Mouse (Mus musculus) megakaryocyte-erythroid progenitor cell, adult 5 weeks (primary cell): ENCODE results near the gene Apoa5. TPM values are rescaled to one million over a fixed set of nuclear protein-coding genes. Genes with fewer than 3 reads are reported as not detected.

Experiments
- polyA plus RNA-seq: library from polyadenylated mRNA; stranded (reverse); fragments of >175 nt; gene quantifications from 2 replicates; pipeline ENCODE4 v1.2.3, GENCODE M21; 2012

The Apoa5 gene
- polyA plus RNA-seq: not detected in 2 replicates

GRCm38 (mm10) chr9:46268343-46268873 is at the start of gene Apoa5:
Gene Apoa5 (plus strand): TSS chr9:46268633.

GRCm38 (mm10) chr9:46228491-46228890 is 39.9 kb upstream of the Apoa5 start, which contains the start of gene Apoa1:
Gene Apoa1 (plus strand): TSS chr9:46228580.

DNA sequence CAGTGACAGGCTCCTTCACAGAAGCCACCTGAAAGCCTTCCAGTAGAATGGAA is 33.0 kb upstream of the Apoa5 start, which contains the start of gene Apoc3:
TSS of gene Apoc3 (minus strand) at position 41 of the 53 bp plus-strand sequence.

DNA sequence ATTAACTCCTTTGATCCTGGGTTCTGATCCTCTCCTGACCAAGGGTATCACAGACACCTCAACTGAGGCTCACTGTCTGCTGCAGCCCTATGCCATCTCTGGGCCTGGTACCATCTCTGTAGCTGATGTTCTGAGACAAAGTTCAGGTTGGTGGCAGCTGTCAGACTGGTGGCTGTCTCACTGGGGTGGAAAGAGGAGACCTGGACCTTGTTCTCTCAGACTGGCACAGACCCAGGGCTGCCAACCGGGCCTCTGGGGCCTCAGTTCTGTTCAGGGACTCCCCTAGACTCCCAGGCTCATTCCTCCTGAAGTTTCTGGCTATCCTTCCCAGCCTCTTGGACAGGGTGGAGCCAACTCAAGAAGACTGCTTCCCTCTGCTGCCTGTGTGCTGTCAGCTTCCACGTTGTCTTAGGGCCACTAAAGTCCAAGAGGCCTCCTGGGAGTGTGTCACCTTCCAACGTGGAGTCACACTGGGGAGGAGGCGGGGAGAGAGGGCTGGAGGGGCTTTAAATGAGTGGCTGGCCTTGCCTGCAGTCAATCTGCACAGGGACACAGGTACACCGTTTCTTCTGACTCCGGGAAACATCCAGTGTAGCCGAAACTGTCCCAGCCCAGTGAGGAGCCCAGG is 27.8 kb upstream of the Apoa5 start, which contains the start of gene Apoa4:
TSS of gene Apoa4 (plus strand) at position 171 of the 628 bp plus-strand sequence.

GRCm38 (mm10) chr9:46272677-46273454 is 4.4 kb downstream of the Apoa5 start, which contains the start of gene Zpr1:
Gene Zpr1 (plus strand): TSS chr9:46273064.

GRCm38 (mm10) chr9:46282631-46283436 is 14.4 kb downstream of the Apoa5 start, which contains the start of gene Bud13:
Gene Bud13 (plus strand): TSS chr9:46283008.

DNA sequence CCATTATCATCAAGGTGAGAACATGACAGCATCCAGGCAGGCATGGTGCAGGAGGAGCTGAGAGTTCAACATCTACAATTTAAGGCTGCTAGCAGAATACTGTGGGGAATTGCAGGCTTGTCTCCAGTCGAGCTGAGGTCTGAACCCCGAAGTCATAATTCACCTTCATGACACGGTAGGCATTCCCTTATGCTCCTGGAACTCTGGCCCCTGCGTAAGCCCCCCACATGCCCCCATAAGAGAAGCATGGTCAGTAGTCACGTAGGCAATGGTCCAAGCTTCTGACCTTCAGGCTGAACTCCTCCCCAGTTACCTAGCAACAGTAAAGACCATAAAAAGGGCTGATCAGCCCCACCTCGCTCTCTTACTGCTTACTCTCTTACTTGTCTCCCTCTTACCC is 51.5 kb downstream of the Apoa5 start, which contains the start of gene 4931429L15Rik:
TSS of gene 4931429L15Rik (minus strand) at position 101 of the 400 bp plus-strand sequence.

Other genes starting within 250 kb of the Apoa5 start
- 0.12 and 0.29 TPM in 2 replicates for gene Apoa1, start 40.1 kb upstream of the Apoa5 start, polyA plus RNA-seq
- not detected in 2 replicates for gene Apoc3, start 33.0 kb upstream of the Apoa5 start, polyA plus RNA-seq
- gene Apoa4, start 27.9 kb upstream of the Apoa5 start, polyA plus RNA-seq: not detected in 2 replicates
- 42.5 and 43.3 TPM in 2 replicates for gene Zpr1, start 4.4 kb downstream of the Apoa5 start, polyA plus RNA-seq
- 14.2 and 16.5 TPM in 2 replicates for gene Bud13, start 14.4 kb downstream of the Apoa5 start, polyA plus RNA-seq
- gene 4931429L15Rik, start 51.4 kb downstream of the Apoa5 start, polyA plus RNA-seq: not detected in 2 replicates